Mouse (Mus musculus) cerebellum, postnatal 36 days (tissue): ENCODE measurements around the gene Ubr7.
A peak's percentile ranks its signal among the peaks of the same experiment; 100 is the strongest.

Experiments used
- DNase-seq, 2 experiments: peaks; one replicate each; pipeline ENCODE4 v3.0.0; 2021 to 2022; ENCODE audit warnings: mixed read lengths in 2 of 2

Gene Ubr7

GRCm38 (mm10) chr12:102757689-102758402 is at the start of gene Ubr7, which contains the start of the genes Gm28051 and Gon7:
Ubr7 (plus strand) TSS chr12:102757967.
Gm28051 (minus strand) TSS chr12:102757765.
Gon7 (minus strand) TSS chr12:102757803.
- DNase-seq, result peak; percentile 94 to 96

- no peak for DNase-seq
Measured at GRCm38 (mm10) chr12:102708220-102708619, 49.5 kb upstream of the Ubr7 start.

- no peak for DNase-seq
Measured at GRCm38 (mm10) chr12:102709896-102710295, 47.9 kb upstream of the Ubr7 start.

DNA sequence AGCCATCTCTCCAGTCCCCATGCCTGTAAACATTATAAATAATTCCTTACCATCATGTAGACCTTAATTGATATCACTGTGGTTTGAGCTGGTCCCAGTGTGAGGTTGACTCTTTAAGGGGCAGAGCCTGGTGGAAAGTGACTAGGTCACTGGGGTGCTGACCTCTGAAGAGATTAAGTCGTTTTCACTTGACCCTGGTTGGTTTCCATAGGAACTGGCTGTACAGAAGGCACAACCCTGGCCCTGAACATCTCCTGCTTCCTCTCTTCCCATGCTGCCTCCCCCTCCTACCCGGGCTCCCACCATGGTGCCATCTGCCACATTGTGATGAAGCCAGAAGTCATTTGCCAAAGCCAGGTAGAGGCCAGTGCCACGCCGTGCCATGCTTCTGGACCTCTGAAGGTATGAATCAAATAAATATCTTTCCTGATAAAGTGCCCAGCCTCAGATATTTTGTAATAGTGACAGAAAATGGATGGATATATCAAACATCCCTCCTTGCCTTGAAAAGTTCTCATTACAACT is 46.9 kb upstream of the Ubr7 start:
- DNase-seq, result peak; percentile 87

DNA sequence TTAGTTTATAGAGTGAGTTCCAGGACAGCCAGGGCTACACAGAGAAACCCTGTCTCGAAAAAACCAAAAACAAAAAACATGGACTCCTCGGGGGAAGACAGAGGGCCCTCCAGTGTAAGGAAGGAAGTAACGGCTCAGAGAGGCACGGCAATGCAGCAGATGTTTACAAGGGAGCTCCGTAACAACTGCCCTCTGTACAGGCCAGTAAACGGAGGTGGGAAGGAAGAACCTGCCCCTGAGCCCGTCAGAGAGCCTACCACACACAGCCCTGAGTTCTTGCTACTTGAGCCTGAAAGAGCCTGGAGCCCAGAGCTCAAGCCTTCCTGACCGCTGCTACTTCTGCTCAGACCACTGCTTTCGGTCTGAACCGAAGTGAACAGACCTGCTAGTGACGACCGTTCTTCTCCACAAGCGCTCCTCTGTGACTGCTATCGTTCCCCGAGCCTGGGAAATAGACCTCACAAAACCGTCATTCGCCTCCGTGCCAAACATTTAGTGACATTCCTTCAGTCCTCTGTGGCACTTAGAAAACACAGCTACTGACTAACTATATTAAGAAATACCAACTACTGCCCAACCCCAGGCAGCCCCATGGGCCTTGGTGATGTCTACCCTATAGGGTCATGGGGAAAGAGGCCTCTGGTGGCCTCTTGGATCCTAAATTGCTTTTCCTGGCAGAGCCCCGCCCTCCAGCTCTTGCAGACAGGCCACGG is 44.5 kb upstream of the Ubr7 start:
- DNase-seq, result no peak

DNA sequence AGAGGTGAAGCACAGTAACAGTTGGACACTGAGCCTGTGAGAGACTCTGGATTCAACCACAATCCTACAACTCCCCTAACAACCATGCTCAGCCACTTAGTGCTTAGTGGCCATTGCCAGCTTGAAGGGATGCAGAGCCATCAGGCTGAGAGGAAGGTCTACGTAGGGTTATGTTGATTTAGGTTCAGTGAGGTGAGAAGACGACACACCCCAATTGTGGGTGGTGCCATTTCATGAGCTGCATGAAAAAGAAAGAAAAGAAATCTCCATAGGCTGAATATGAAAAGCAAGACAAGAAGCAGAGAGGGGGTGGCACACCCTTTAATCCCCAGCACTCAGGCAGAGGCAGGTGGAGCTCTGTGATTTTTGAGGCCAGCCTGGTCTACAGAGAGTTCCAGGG is 43.7 kb upstream of the Ubr7 start:
- DNase-seq, result no peak

- no peak for DNase-seq
Measured at GRCm38 (mm10) chr12:102714654-102715395, 42.9 kb upstream of the Ubr7 start.

- DNase-seq, result peak; percentile 55 to 63
Measured at GRCm38 (mm10) chr12:102719552-102720315, 38.0 kb upstream of the Ubr7 start.

DNA sequence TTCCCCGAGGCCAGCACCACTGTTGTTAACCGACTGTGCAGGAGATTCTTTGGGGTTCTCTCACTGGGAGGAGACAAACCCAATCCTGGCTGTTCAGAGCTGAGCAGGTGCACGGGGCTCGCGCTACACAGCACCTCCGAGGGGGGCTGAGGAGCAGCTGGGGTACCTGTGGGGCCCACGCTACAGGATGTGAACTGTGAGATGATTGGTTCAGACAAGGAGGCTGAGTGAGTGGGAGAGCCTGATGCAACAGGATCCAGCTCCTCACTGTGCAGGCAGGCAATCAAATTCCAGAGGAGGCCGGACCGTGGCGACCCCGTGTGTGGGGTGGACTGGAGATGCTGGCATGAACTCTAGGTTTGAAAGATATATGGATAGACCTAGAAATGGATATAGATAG is 35.3 kb upstream of the Ubr7 start:
- no peak for DNase-seq

GRCm38 (mm10) chr12:102722966-102723365 is 34.8 kb upstream of the Ubr7 start:
- DNase-seq, result no peak

DNA sequence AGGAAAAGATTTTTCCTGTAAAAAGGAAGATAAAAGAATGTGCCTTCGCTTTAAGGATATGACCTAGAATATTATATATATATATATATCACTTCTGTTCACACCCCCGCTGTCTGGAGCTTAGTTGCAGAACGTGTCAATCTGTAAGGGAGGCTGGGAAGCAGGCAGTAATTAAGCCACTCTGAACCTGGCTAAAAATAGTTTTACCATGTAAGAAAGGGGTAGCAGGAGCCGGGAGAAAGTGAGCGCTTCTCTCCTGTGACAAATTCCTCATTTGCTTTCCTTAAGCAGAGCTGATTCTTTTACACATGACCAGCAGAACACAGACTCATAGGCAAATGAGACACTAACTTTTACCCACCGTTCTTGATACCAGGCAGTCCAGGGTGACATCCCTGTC is 33.9 kb upstream of the Ubr7 start:
- no peak for DNase-seq

- no peak for DNase-seq
Measured at GRCm38 (mm10) chr12:102725146-102725545, 32.6 kb upstream of the Ubr7 start.

GRCm38 (mm10) chr12:102725761-102726175 is 32.0 kb upstream of the Ubr7 start:
- DNase-seq, result no peak

DNA sequence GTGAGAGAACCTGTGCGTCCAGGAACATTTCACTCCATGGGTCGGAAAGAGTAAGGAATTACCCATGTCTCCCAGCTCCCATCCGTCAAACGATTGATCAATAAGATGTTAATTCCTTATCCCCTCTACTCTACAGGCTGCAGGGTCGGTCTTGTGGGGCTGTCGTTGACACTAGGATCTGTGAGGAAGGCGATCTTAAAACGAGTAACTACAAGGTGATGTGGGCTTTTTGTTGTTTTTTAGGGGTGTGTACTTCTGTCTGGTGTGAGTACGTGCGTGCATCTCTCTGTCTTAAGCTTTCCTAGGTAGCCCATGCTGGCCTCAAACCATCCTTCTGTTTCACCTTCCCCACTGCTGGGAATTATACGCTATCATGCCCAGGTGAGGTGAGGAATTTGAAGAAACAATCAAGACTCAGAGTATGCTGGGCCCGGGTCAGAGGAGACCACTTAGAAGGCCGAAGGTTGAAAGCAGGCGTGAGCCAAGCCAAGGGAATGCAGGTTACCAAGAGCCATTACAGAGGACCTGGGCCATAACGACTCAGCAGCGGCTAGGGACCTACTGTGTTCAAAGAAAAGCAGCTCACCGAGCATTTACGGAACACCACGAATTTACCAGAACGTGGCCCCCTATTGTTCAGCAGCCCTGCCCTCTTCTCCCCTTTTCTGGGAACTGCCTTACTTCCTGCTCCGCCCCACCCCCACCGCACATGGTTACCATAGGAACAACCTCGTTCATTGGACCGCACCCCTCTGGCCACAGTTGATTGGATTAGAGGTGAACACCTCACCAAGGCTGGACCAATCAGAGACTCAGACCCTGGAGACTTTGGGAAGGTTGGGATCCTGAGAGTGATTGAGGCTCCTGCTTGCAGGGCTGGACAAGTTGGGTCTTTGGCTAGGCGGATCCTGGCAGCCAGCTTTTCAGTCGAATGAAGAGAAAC is 27.6 kb upstream of the Ubr7 start:
- peak; percentile 79 for DNase-seq

DNA sequence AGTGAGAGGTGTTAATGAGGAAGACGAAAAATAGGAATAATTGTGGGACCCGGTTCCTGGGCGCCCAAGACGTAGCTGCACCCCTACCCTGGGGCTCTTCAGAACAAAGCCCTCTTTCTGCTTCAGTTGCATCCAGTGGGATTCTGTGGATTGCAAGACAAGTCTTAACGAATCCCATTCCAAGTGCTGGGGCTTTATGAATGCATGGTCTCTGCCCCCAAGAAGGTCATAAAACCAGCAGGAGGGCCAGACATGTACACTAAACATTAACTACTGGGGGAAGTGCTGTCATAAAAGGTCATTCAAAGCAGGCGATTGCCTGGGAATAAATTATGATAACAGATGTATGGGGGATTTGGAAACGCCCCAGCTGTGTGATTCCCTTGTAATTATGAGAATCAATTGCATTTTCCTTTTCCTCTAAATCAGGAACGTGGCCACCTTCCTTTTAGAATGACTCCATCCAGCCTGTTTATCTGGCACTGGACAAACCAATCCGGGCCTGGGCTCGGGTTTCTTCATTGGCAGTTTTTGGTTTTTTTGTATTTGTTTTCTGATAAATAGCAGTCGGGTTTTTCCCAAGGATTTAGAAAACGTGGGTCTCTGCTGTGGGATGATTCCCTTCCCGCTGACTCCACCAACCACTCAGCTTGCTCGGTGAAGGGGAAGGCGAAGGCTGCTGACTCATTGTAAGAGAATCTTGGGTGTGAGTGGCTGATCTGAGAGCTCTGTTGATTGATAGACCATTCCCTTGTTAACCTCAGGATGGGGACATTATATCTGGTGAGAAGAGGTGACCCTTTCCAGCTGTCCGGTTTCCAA is 26.8 kb upstream of the Ubr7 start:
- no peak for DNase-seq

DNA sequence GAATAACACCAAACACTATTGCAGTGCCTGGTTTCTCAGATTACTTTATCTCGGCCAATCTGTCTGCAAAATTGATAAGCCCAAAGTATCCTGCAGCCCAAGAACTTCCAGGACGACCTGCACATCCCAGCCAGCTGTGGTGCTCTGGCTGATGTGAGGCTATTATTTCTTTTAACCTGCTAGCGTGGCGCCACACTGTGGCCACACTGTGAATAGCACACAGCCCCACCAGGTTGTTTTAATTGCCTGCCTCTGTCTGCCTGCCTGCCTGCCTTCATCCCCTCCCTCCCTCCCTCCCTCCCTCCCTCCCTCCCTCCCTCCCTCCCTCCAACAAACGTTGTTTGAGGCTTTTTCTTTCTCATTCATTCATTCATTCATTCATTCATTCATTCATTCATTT is 24.4 kb upstream of the Ubr7 start:
- peak in 1 of 2 experiments; percentile 32 for DNase-seq

- DNase-seq, result no peak
Measured at GRCm38 (mm10) chr12:102739096-102739495, 18.7 kb upstream of the Ubr7 start.

DNA sequence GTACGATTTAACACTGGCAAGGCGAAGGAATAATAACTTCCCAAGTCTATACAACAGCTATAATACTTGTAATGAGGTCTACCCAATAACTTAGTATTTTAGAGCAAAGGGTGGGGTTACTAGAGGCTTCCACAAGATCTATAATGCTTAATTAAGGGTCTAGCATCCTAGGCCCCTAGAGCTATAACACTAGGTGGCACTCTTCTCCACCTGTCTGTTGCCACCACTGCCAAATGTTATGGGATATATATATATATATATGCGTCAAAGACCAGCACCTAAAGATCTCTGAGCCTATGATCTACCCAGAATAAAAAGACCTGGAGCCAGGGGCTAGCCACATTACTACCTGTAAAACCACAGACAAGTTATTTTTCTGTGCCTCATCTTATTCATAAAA is 17.5 kb upstream of the Ubr7 start:
- peak in 1 of 2 experiments; percentile 33 for DNase-seq

GRCm38 (mm10) chr12:102742056-102742455 is 15.7 kb upstream of the Ubr7 start:
- DNase-seq, result no peak

DNA sequence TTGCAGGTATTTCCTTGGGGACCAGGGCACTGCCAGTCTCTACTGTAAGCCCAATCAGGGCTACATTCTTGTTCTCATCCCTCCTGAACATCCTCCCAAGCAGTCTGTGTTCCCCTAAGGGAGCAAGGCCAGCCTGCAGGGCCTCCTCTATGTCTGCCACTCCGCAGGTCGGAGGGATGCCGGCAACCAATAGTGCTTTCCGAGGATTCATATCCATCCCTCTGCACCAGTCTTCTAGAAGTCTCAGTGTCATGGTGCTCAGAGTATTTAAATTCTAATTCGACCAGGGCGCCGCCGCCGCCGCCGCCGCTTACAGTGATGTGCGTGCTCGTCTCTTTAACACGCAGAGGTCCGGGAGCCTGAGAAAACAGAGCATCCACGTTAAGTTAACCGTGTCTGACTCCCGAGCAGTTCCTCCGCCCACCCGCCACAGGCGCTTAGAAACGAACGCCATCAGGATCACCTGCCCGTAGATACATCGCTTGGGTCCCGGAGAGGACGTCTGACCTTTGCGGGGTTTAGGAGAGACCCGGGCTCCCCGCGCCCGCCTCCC is 14.7 kb upstream of the Ubr7 start:
- peak in 1 of 2 experiments; percentile 27 for DNase-seq
